Mouse (Mus musculus) brown adipose tissue, adult 24 weeks (tissue): ENCODE measurements around the gene 1700001C19Rik. TPM values are rescaled to one million over a fixed set of nuclear protein-coding genes. Genes with fewer than 3 reads are reported as not detected.

Experiments
- H3K27ac ChIP-seq: fragments of 200-500 bp; replicated peaks from 2 replicates; pipeline ENCODE4 v1.5.1; 2012; ENCODE audit warnings: low read depth, mild to moderate bottlenecking, low read length
- H3K4me1 ChIP-seq: fragments of 200-500 bp; 2 replicates; pipeline ENCODE4 v1.6.1; 2012; ENCODE audit warnings: low read length, mixed read lengths; ENCODE audit not compliant: control insufficient read depth, insufficient read depth, insufficient read length
- H3K4me3 ChIP-seq: fragments of 200-500 bp; 2 replicates; pipeline ENCODE4 v1.5.1; 2012; ENCODE audit warnings: low read depth, mild to moderate bottlenecking, low read length, moderate library complexity; ENCODE audit not compliant: insufficient read depth
- polyA plus RNA-seq: library from polyadenylated mRNA; stranded (reverse); fragments of >200 nt; gene quantifications from 2 replicates; pipeline ENCODE4 v1.2.4, GENCODE M21; 2012; ENCODE audit not compliant: missing spikeins, insufficient read depth, insufficient read length

1700001C19Rik gene
- not detected in 2 replicates for polyA plus RNA-seq

GRCm38 (mm10) chr17:47436907-47437547, at the start of gene 1700001C19Rik:
Gene 1700001C19Rik, minus strand, starts transcription at chr17:47437376.
- Histone ChIP-seq H3K27ac (no peak within 1 kb of the TSS; the same call in 1 of the 2 replicates), H3K4me3 (peak within 1 kb of the TSS; percentile 50), H3K4me1 (no peaks in the 10 kb centered on the region)

GRCm38 (mm10) chr17:47485791-47486190, 48.6 kb upstream of the 1700001C19Rik start:
- Histone ChIP-seq H3K4me1 (no peaks in the 10 kb centered on the region; the same call in 1 of the 2 replicates), H3K4me3 (no peak overlapping the region), H3K27ac (no peak overlapping the region)

- no peak overlapping the region for H3K4me3 ChIP-seq
- no peaks in the 10 kb centered on the region; the same call in 1 of the 2 replicates for H3K4me1 ChIP-seq
- H3K27ac ChIP-seq = no peak overlapping the region
Measured at GRCm38 (mm10) chr17:47484993-47485392, 47.8 kb upstream of the 1700001C19Rik start.

GRCm38 (mm10) chr17:47484241-47484921, 47.2 kb upstream of the 1700001C19Rik start:
- no peak overlapping the region for H3K27ac ChIP-seq

GRCm38 (mm10) chr17:47482401-47482800, 45.2 kb upstream of the 1700001C19Rik start:
- no peak overlapping the region for H3K27ac ChIP-seq
- no peak overlapping the region for H3K4me3 ChIP-seq
- H3K4me1 ChIP-seq = no peaks in the 10 kb centered on the region; the same call in 1 of the 2 replicates

More at GRCm38 (mm10) chr17:47484241-47484921, 47.2 kb upstream of the 1700001C19Rik start:
- no peaks in the 10 kb centered on the region; the same call in 1 of the 2 replicates for H3K4me1 ChIP-seq
- H3K4me3 ChIP-seq = no peak overlapping the region

- Histone ChIP-seq H3K4me3 (no peak overlapping the region), H3K4me1 (no peaks in the 10 kb centered on the region), H3K27ac (no peak overlapping the region)
Measured at GRCm38 (mm10) chr17:47479887-47480286, 42.7 kb upstream of the 1700001C19Rik start.

GRCm38 (mm10) chr17:47475714-47476113, 38.5 kb upstream of the 1700001C19Rik start:
- Histone ChIP-seq H3K4me3 (no peak overlapping the region), H3K27ac (no peak overlapping the region), H3K4me1 (no peaks in the 10 kb centered on the region)

GRCm38 (mm10) chr17:47475181-47475580, 38.0 kb upstream of the 1700001C19Rik start:
- no peaks in the 10 kb centered on the region for H3K4me1 ChIP-seq
- no peak overlapping the region for H3K27ac ChIP-seq
- no peak overlapping the region for H3K4me3 ChIP-seq

- no peak overlapping the region for H3K4me3 ChIP-seq
- no peak overlapping the region for H3K27ac ChIP-seq
- no peaks in the 10 kb centered on the region for H3K4me1 ChIP-seq
Measured at GRCm38 (mm10) chr17:47474250-47474649, 37.1 kb upstream of the 1700001C19Rik start.

- Histone ChIP-seq H3K4me3 (no peak overlapping the region), H3K27ac (no peak overlapping the region), H3K4me1 (no peaks in the 10 kb centered on the region)
Measured at GRCm38 (mm10) chr17:47473434-47473974, 36.3 kb upstream of the 1700001C19Rik start.

- H3K4me1 ChIP-seq = no peaks in the 10 kb centered on the region
- H3K4me3 ChIP-seq = no peak overlapping the region
- H3K27ac ChIP-seq = no peak overlapping the region
Measured at GRCm38 (mm10) chr17:47472435-47473350, 35.5 kb upstream of the 1700001C19Rik start.

- H3K27ac ChIP-seq = no peak overlapping the region
- no peak overlapping the region for H3K4me3 ChIP-seq
- no peaks in the 10 kb centered on the region for H3K4me1 ChIP-seq
Measured at GRCm38 (mm10) chr17:47470686-47471085, 33.5 kb upstream of the 1700001C19Rik start.

GRCm38 (mm10) chr17:47470121-47470520, 32.9 kb upstream of the 1700001C19Rik start:
- Histone ChIP-seq H3K4me1 (no peaks in the 10 kb centered on the region), H3K27ac (no peak overlapping the region)

GRCm38 (mm10) chr17:47469642-47470041, 32.5 kb upstream of the 1700001C19Rik start:
- Histone ChIP-seq H3K27ac (no peak overlapping the region), H3K4me3 (no peak overlapping the region), H3K4me1 (no peaks in the 10 kb centered on the region)

More at GRCm38 (mm10) chr17:47470121-47470520, 32.9 kb upstream of the 1700001C19Rik start:
- H3K4me3 ChIP-seq = no peak overlapping the region
